Mouse (Mus musculus): ENCODE data around the gene Sin3a. TPM values are rescaled to one million over a fixed set of nuclear protein-coding genes. Genes with fewer than 3 reads are reported as not detected.

The Sin3a gene
- total and polyA plus RNA-seq, 3 experiments: 27.0 to 715 (median 47.5) TPM

DNA sequence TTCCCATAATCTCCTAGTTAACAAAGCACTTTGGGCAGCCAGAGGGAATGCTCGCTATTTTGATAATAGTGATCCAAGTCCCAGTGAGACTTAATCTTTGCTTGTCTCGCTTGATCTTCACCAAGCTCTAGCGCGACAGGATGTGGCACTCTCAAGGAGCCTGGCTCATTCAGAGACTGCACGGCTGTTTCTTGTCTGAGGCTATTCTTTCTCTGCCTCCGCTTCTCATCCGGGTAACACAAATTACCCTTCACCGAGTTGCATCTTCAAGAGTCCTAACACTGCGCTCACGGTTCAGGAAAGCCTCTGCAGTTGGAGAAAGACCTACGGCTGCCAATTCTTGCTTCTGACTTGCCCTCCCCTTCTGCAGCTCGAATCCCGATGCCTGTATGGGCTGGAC is 85.7 kb downstream of the Sin3a start:
- no peak overlapping the region for H3K27ac ChIP-seq (ENCODE audit: control insufficient read depth, low read depth, low read length)

DNA sequence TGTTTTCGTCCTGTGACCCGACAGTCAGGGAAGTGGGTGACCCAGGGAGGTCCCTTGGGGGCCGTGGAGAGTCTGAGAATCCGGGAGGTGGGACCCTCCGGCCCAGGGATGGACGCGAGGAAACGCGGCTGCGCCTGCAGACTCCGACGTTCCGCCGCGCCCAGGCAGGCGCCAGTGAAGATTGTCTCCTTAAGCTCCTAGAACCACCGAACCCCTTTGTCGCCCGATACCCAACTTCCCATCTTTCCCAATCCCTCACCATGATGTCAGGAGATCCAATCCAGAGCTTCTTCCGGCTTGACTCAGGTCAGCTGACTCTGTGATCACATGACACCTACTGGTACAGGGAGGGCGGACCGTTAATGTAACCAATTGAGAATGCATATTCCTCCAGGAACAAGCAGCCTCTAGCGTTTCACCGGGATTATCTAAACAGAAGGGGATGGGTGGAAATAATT is 86.2 kb downstream of the Sin3a start, which contains the start of gene Commd4:
TSS of gene Commd4 (minus strand) at position 319 of the 458 bp plus-strand sequence.
- Histone ChIP-seq H3K4me1 (ENCODE audit: control insufficient read depth in 1 of 2, insufficient read depth in 2 of 2, low read length in 2 of 2) (peaks cover 0 to 24% of the 10 kb centered on the region in 2 experiments; a peak in 2 of 4 replicates), H3K9me3 (replicated peaks; ENCODE audit: insufficient read depth, low read length) (no peaks in the 10 kb centered on the region), H3K79me2 (ENCODE audit: control insufficient read depth, insufficient read depth, low read length, poor library complexity) (peaks cover 7% of the 10 kb centered on the region), H3K27ac (ENCODE audit: control insufficient read depth, low read depth, low read length) (peak within 1 kb of the TSS; percentile 34; the same call in 1 of the 2 replicates), H3K36me3 (ENCODE audit: control insufficient read depth in 1 of 2, insufficient read depth in 2 of 2, low read length in 2 of 2) (peaks cover 0 to 4% of the 10 kb centered on the region in 2 experiments; a peak in 2 of 4 replicates), H3K27me3 (ENCODE audit: control insufficient read depth in 1 of 2, insufficient read depth in 2 of 2, low read length in 2 of 2) (no peaks in the 10 kb centered on the region), H3K4me3 (ENCODE audit: control insufficient read depth in 1 of 2, insufficient read depth in 1 of 2, low read depth in 2 of 2, low read length in 2 of 2) (peak within 1 kb of the TSS; percentile 59 to 94), H3K9ac (ENCODE audit: control insufficient read depth, low read depth, low read length, poor library complexity, severe bottlenecking) (peak within 1 kb of the TSS; percentile 66)
- peak; percentile 96 for DNase-seq (ENCODE audit: low read depth, low spot score)
- TF ChIP-seq ZNF384 (IDR thresholded peaks at IDR 0.05; ENCODE audit: low read depth, low read length) (no peak), SIN3A (IDR thresholded peaks at IDR 0.05; ENCODE audit: low read length) (peak; percentile 100), MXI1 (IDR thresholded peaks at IDR 0.05; ENCODE audit: low read depth, low read length) (peak; percentile 85), POLR2AphosphoS2 (IDR thresholded peaks at IDR 0.05; ENCODE audit: low read length) (no peak), NELFE (IDR thresholded peaks at IDR 0.05; ENCODE audit: low read depth, low read length) (peak; percentile 63), MAX (IDR thresholded peaks at IDR 0.05; ENCODE audit: low read length) (peak; percentile 86), USF2 (IDR thresholded peaks at IDR 0.05; ENCODE audit: borderline replicate concordance in 1 of 2, insufficient read depth in 1 of 2, low read depth in 1 of 2, low read length in 2 of 2) (peak; percentile 97 to 100), GABPA (IDR thresholded peaks at IDR 0.05; ENCODE audit: low read depth, low read length) (no peak), HCFC1 (IDR thresholded peaks at IDR 0.05; ENCODE audit: low read depth, low read length) (peak; percentile 90), UBTF (IDR thresholded peaks at IDR 0.05; ENCODE audit: borderline replicate concordance, insufficient read depth, low read depth, low read length) (no peak), CHD1 (IDR thresholded peaks at IDR 0.05; ENCODE audit: low read depth, low read length) (no peak), TBP (IDR thresholded peaks at IDR 0.05; ENCODE audit: low read depth, low read length) (peak; percentile 81), ETS1 (IDR thresholded peaks at IDR 0.05; ENCODE audit: low read depth, low read length) (peak; percentile 72), USF1 (IDR thresholded peaks at IDR 0.05; ENCODE audit: low read depth, low read length) (peak; percentile 98), POLR2A (IDR thresholded peaks at IDR 0.05; ENCODE audit: control insufficient read depth in 1 of 2, insufficient read depth in 1 of 2, low read depth in 1 of 2, low read length in 2 of 2, poor library complexity in 1 of 2) (peak in 1 of 2 experiments; percentile 69; a peak in 2 of 4 replicates), MYB (IDR thresholded peaks at IDR 0.05; ENCODE audit: low read depth, low read length) (0 out of 2 replicates have a peak, but pooled peaks have one; percentile 31), EP300 (IDR thresholded peaks at IDR 0.05; ENCODE audit: low read depth in 1 of 2, low read length in 2 of 2) (peak in 1 of 2 experiments; percentile 23; a peak in 1 of 4 replicates), ELF1 (IDR thresholded peaks at IDR 0.05; ENCODE audit: low read depth, low read length) (peak; percentile 96), ZKSCAN1 (IDR thresholded peaks at IDR 0.05; ENCODE audit: low read depth, low read length) (no peak)

More for the DNA sequence above, 85.7 kb downstream of the Sin3a start:
- H3K36me3 ChIP-seq (ENCODE audit: control insufficient read depth in 1 of 2, insufficient read depth in 2 of 2, low read length in 2 of 2): peaks cover 0 to 4% of the 10 kb centered on the region in 2 experiments; a peak in 2 of 4 replicates
- H3K4me3 ChIP-seq (ENCODE audit: control insufficient read depth in 1 of 2, insufficient read depth in 1 of 2, low read depth in 2 of 2, low read length in 2 of 2): peak overlapping the region; percentile 59 to 94
- peaks cover 0 to 19% of the 10 kb centered on the region in 2 experiments; a peak in 2 of 4 replicates for H3K4me1 ChIP-seq (ENCODE audit: control insufficient read depth in 1 of 2, insufficient read depth in 2 of 2, low read length in 2 of 2)
- H3K9me3 ChIP-seq (replicated peaks; ENCODE audit: insufficient read depth, low read length): no peaks in the 10 kb centered on the region
- peaks cover 7% of the 10 kb centered on the region for H3K79me2 ChIP-seq (ENCODE audit: control insufficient read depth, insufficient read depth, low read length, poor library complexity)
- TF ChIP-seq UBTF (IDR thresholded peaks at IDR 0.05; ENCODE audit: borderline replicate concordance, insufficient read depth, low read depth, low read length): no peak
- no peak for TF ChIP-seq EP300 (IDR thresholded peaks at IDR 0.05; ENCODE audit: low read depth in 1 of 2, low read length in 2 of 2)
- no peak for TF ChIP-seq GATA1 (IDR thresholded peaks at IDR 0.05; ENCODE audit: low read depth, low read length)
- no peak for TF ChIP-seq POLR2AphosphoS5 (IDR thresholded peaks at IDR 0.05; ENCODE audit: borderline replicate concordance, low read depth, low read length)
- no peak for TF ChIP-seq NELFE (IDR thresholded peaks at IDR 0.05; ENCODE audit: low read depth, low read length)
- TF ChIP-seq GABPA (IDR thresholded peaks at IDR 0.05; ENCODE audit: low read depth, low read length): no peak
- TF ChIP-seq JUND (IDR thresholded peaks at IDR 0.05; ENCODE audit: low read depth, low read length): no peak
- no peak for TF ChIP-seq MAFK (IDR thresholded peaks at IDR 0.05; ENCODE audit: borderline replicate concordance, low read depth, low read length)
- TF ChIP-seq ZC3H11A (IDR thresholded peaks at IDR 0.05; ENCODE audit: low read depth, low read length): no peak
- TF ChIP-seq NRF1 (IDR thresholded peaks at IDR 0.05; ENCODE audit: insufficient read depth, low read depth, low read length, poor library complexity, severe bottlenecking): no peak
- TF ChIP-seq CHD1 (IDR thresholded peaks at IDR 0.05; ENCODE audit: low read depth, low read length): no peak
- TF ChIP-seq USF1 (IDR thresholded peaks at IDR 0.05; ENCODE audit: low read depth, low read length): no peak
- TF ChIP-seq CHD2 (IDR thresholded peaks at IDR 0.05; ENCODE audit: low read length): no peak
- TF ChIP-seq ZMIZ1 (IDR thresholded peaks at IDR 0.05; ENCODE audit: low read depth, low read length): no peak
- TF ChIP-seq SMC3 (IDR thresholded peaks at IDR 0.05; ENCODE audit: low read depth, low read length): no peak
- no peak for TF ChIP-seq MAX (IDR thresholded peaks at IDR 0.05; ENCODE audit: low read length)
- no peak for TF ChIP-seq RAD21 (IDR thresholded peaks at IDR 0.05; ENCODE audit: low read depth, low read length)
- no peak for TF ChIP-seq MYB (IDR thresholded peaks at IDR 0.05; ENCODE audit: low read depth, low read length)
- H3K27me3 ChIP-seq (ENCODE audit: control insufficient read depth in 1 of 2, insufficient read depth in 2 of 2, low read length in 2 of 2): no peaks in the 10 kb centered on the region
- DNase-seq (ENCODE audit: low read depth, low spot score): peak; percentile 19
- H3K9ac ChIP-seq (ENCODE audit: control insufficient read depth, low read depth, low read length, poor library complexity, severe bottlenecking): peak overlapping the region; percentile 66

All from MEL (cell line).